Mouse (Mus musculus) cerebellum, adult 2 months (tissue): ENCODE data around the gene Cnrip1.

Experiments
- CTCF ChIP-seq: fragments of 200-500 bp; IDR thresholded peaks from 2 replicates; pipeline ENCODE4 v1.5.1; 2011; ENCODE audit warnings: low read depth, mild to moderate bottlenecking, control low read depth, low read length, moderate library complexity, borderline replicate concordance; ENCODE audit not compliant: insufficient read depth
- POLR2A ChIP-seq: fragments of 200-500 bp; IDR thresholded peaks from 2 replicates; pipeline ENCODE4 v1.6.1; 2011; ENCODE audit warnings: low read length, control low read depth, borderline replicate concordance; ENCODE audit not compliant: insufficient read depth

- no peak for TF ChIP-seq CTCF
- TF ChIP-seq POLR2A, result peak; percentile 59; the same call in 1 of the 2 replicates
These were observed at the start of gene Cnrip1, which contains the start of gene Plek for GRCm38 (mm10) chr11:17051545-17052475.
